Mouse (Mus musculus) testis, adult 2 months (tissue): ENCODE data around the gene Nhp2. TPM values are rescaled to one million over a fixed set of nuclear protein-coding genes. Genes with fewer than 3 reads are reported as not detected.
"Not testable (repeated sequence)": the region's sequence is repeated elsewhere in the genome, so short reads cannot be mapped to it uniquely, and the experiment has no call there.

Source experiments
- H3K27ac ChIP-seq: fragments of 200-500 bp; 2 replicates; pipeline ENCODE4 v1.5.1; 2012; ENCODE audit warnings: low read depth, low read length; ENCODE audit not compliant: control insufficient read depth, insufficient read depth
- H3K27me3 ChIP-seq: fragments of 200-500 bp; 2 replicates; pipeline ENCODE4 v1.6.1; 2012; ENCODE audit warnings: mild to moderate bottlenecking, low read length, moderate library complexity; ENCODE audit not compliant: control insufficient read depth, insufficient read depth
- H3K36me3 ChIP-seq: fragments of 200-500 bp; 2 replicates; pipeline ENCODE4 v1.6.1; 2012; ENCODE audit warnings: mild to moderate bottlenecking, low read length; ENCODE audit not compliant: control insufficient read depth, insufficient read depth
- H3K4me1 ChIP-seq: fragments of 200-500 bp; 2 replicates; pipeline ENCODE4 v1.6.1; 2012; ENCODE audit warnings: low read length; ENCODE audit not compliant: control insufficient read depth, insufficient read depth
- H3K4me3 ChIP-seq: fragments of 200-500 bp; 2 replicates; pipeline ENCODE4 v1.5.1; 2012; ENCODE audit warnings: low read depth, mild to moderate bottlenecking, low read length, moderate library complexity, mixed read lengths; ENCODE audit not compliant: control insufficient read depth
- CTCF ChIP-seq: fragments of 200-500 bp; IDR thresholded peaks from 2 replicates; pipeline ENCODE4 v1.5.1; 2012; ENCODE audit warnings: low read depth, mild to moderate bottlenecking, inconsistent platforms, low read length, moderate library complexity; ENCODE audit not compliant: control insufficient read depth, insufficient read depth, insufficient replicate concordance
- POLR2A ChIP-seq: fragments of 200-500 bp; IDR thresholded peaks from 2 replicates; pipeline ENCODE4 v1.6.1; 2012; ENCODE audit warnings: low read depth, mild to moderate bottlenecking, inconsistent platforms, low read length, moderate library complexity; ENCODE audit not compliant: control insufficient read depth
- polyA plus RNA-seq: library from polyadenylated mRNA; depleted of rRNA; stranded (reverse); fragments of >200 nt; gene quantifications from 2 replicates; pipeline ENCODE4 v1.2.3, GENCODE M21; 2012; rRNA removed

The Nhp2 gene
- polyA plus RNA-seq, 1 experiment: 33.5 TPM

GRCm38 (mm10) chr11:51662632-51663031, 43.1 kb downstream of the Nhp2 start:
- H3K27ac ChIP-seq: no peak overlapping the region
- no peak overlapping the region for H3K4me3 ChIP-seq
- TF ChIP-seq POLR2A (no peak), CTCF (no peak)
- H3K36me3 ChIP-seq: no peaks in the 10 kb centered on the region
- no peaks in the 10 kb centered on the region for H3K4me1 ChIP-seq
- no peaks in the 10 kb centered on the region for H3K27me3 ChIP-seq

GRCm38 (mm10) chr11:51664747-51665146, 45.2 kb downstream of the Nhp2 start:
- not testable (repeated sequence) for H3K27me3 ChIP-seq, H3K4me1 ChIP-seq, H3K36me3 ChIP-seq, H3K27ac ChIP-seq, H3K4me3 ChIP-seq

- Histone ChIP-seq H3K27ac (no peak overlapping the region), H3K27me3 (no peaks in the 10 kb centered on the region), H3K4me3 (no peak overlapping the region), H3K36me3 (no peaks in the 10 kb centered on the region), H3K4me1 (no peaks in the 10 kb centered on the region)
- TF ChIP-seq CTCF: no peak
- TF ChIP-seq POLR2A: no peak
Measured at GRCm38 (mm10) chr11:51670846-51671245, 51.3 kb downstream of the Nhp2 start.

GRCm38 (mm10) chr11:51671376-51671775, 51.8 kb downstream of the Nhp2 start:
- no peaks in the 10 kb centered on the region for H3K27me3 ChIP-seq
- no peaks in the 10 kb centered on the region for H3K36me3 ChIP-seq
- H3K4me1 ChIP-seq: no peaks in the 10 kb centered on the region
- H3K27ac ChIP-seq: no peak overlapping the region
- no peak for TF ChIP-seq CTCF
- TF ChIP-seq POLR2A: no peak
- H3K4me3 ChIP-seq: no peak overlapping the region

- H3K4me3 ChIP-seq: no peak overlapping the region
- no peaks in the 10 kb centered on the region for H3K4me1 ChIP-seq
- no peaks in the 10 kb centered on the region for H3K36me3 ChIP-seq
- no peak overlapping the region for H3K27ac ChIP-seq
- H3K27me3 ChIP-seq: no peaks in the 10 kb centered on the region
- TF ChIP-seq POLR2A (no peak), CTCF (no peak)
Measured at GRCm38 (mm10) chr11:51673291-51673690, 53.8 kb downstream of the Nhp2 start.

Other genes starting within 250 kb of the Nhp2 start
- 7.3 TPM in 2 replicates for gene Phykpl, start 35.0 kb upstream of the Nhp2 start, polyA plus RNA-seq
- gene Hnrnpab, start 12.9 kb upstream of the Nhp2 start, polyA plus RNA-seq: 85.0 and 97.4 TPM in 2 replicates
- gene Rmnd5b, start 16.2 kb downstream of the Nhp2 start, polyA plus RNA-seq: 66.5 and 73.1 TPM in 2 replicates
- 16.3 and 19.0 TPM in 2 replicates for gene N4bp3, start 31.1 kb downstream of the Nhp2 start, polyA plus RNA-seq
- gene D930048N14Rik, start 31.2 kb downstream of the Nhp2 start, polyA plus RNA-seq: 5.1 and 5.3 TPM in 2 replicates
- 42.2 and 43.3 TPM in 2 replicates for gene 0610009B22Rik, start 69.1 kb downstream of the Nhp2 start, polyA plus RNA-seq
- gene Sec24a, start 143.9 kb downstream of the Nhp2 start, polyA plus RNA-seq: 19.7 and 22.1 TPM in 2 replicates
- gene Sar1b, start 144.0 kb downstream of the Nhp2 start, polyA plus RNA-seq: 11.8 and 14.9 TPM in 2 replicates
- gene Jade2, start 237.9 kb downstream of the Nhp2 start, polyA plus RNA-seq: 2.9 and 3.4 TPM in 2 replicates